Mouse (Mus musculus): ENCODE measurements at regions not wholly inside any gene's neighbourhood (a gene's known extent, or its start where the extent isn't known, plus 50 kb on each side); places are given as distances from the start of the nearest gene placed in this dataset.
"Not testable (repeated sequence)": the region's sequence is repeated elsewhere in the genome, so short reads cannot be mapped to it uniquely, and the experiment has no call there.

GRCm38 (mm10) chr5:67487965-67488409, 59.9 kb upstream of the Bend4 start:
- H3K4me2 ChIP-seq (replicated peaks; ENCODE audit: low read depth, low read length), result no peak overlapping the region
- H3K27me3 ChIP-seq (ENCODE audit: control insufficient read depth, insufficient read depth, low read length), result no peaks in the 10 kb centered on the region
- WGBS, result 35% methylated on average over 11 of the region's 11 CpGs
- H3K9ac ChIP-seq (replicated peaks; ENCODE audit: low read depth, low read length), result no peak overlapping the region
- no peaks in the 10 kb centered on the region for H3K36me3 ChIP-seq (ENCODE audit: control insufficient read depth, insufficient read depth, low read length)
- no peak for ATAC-seq (ENCODE audit: insufficient number of reproducible peaks, insufficient read depth, low FRiP score, low read depth)
- H3K4me1 ChIP-seq (ENCODE audit: control insufficient read depth, insufficient read depth, low read length), result no peaks in the 10 kb centered on the region; the same call in 1 of the 2 replicates
- H3K27ac ChIP-seq (ENCODE audit: low read length), result no peak overlapping the region
- H3K4me3 ChIP-seq (ENCODE audit: low read depth, low read length), result no peak overlapping the region
- H3K9me3 ChIP-seq (ENCODE audit: control insufficient read depth, low read depth, low read length), result no peaks in the 10 kb centered on the region

- H3K27ac ChIP-seq (ENCODE audit: low read length); H3K4me3 ChIP-seq (ENCODE audit: low read depth, low read length); H3K9me3 ChIP-seq (ENCODE audit: control insufficient read depth, low read depth, low read length); H3K9ac ChIP-seq (replicated peaks; ENCODE audit: low read depth, low read length); H3K4me2 ChIP-seq (replicated peaks; ENCODE audit: low read depth, low read length); ATAC-seq (ENCODE audit: insufficient number of reproducible peaks, insufficient read depth, low FRiP score, low read depth); H3K4me1 ChIP-seq (ENCODE audit: control insufficient read depth, insufficient read depth, low read length); H3K36me3 ChIP-seq (ENCODE audit: control insufficient read depth, insufficient read depth, low read length); H3K27me3 ChIP-seq (ENCODE audit: control insufficient read depth, insufficient read depth, low read length): not testable (repeated sequence)
These were observed 62.6 kb upstream of the Bend4 start for GRCm38 (mm10) chr5:67490709-67491108.

GRCm38 (mm10) chr5:67492893-67493302, 64.8 kb upstream of the Bend4 start:
- H3K4me3 ChIP-seq (ENCODE audit: low read depth, low read length), result no peak overlapping the region
- H3K4me1 ChIP-seq (ENCODE audit: control insufficient read depth, insufficient read depth, low read length), result no peaks in the 10 kb centered on the region; the same call in 1 of the 2 replicates
- H3K9me3 ChIP-seq (ENCODE audit: control insufficient read depth, low read depth, low read length), result no peaks in the 10 kb centered on the region
- WGBS, result 26% methylated on average over 9 of the region's 9 CpGs
- no peak overlapping the region for H3K9ac ChIP-seq (replicated peaks; ENCODE audit: low read depth, low read length)
- no peak overlapping the region for H3K4me2 ChIP-seq (replicated peaks; ENCODE audit: low read depth, low read length)
- H3K36me3 ChIP-seq (ENCODE audit: control insufficient read depth, insufficient read depth, low read length), result no peaks in the 10 kb centered on the region
- H3K27me3 ChIP-seq (ENCODE audit: control insufficient read depth, insufficient read depth, low read length), result no peaks in the 10 kb centered on the region
- peak; percentile 53; the same call in 1 of the 2 replicates for ATAC-seq (ENCODE audit: insufficient number of reproducible peaks, insufficient read depth, low FRiP score, low read depth)
- H3K27ac ChIP-seq (ENCODE audit: low read length), result no peak overlapping the region

GRCm38 (mm10) chr5:67496710-67497109, 68.6 kb upstream of the Bend4 start:
- H3K27ac ChIP-seq (ENCODE audit: low read length), result no peak overlapping the region
- H3K4me1 ChIP-seq (ENCODE audit: control insufficient read depth, insufficient read depth, low read length), result no peaks in the 10 kb centered on the region; the same call in 1 of the 2 replicates
- WGBS, result 71% methylated on average over 7 of the region's 7 CpGs
- ATAC-seq (ENCODE audit: insufficient number of reproducible peaks, insufficient read depth, low FRiP score, low read depth), result no peak
- no peaks in the 10 kb centered on the region for H3K27me3 ChIP-seq (ENCODE audit: control insufficient read depth, insufficient read depth, low read length)
- H3K9me3 ChIP-seq (ENCODE audit: control insufficient read depth, low read depth, low read length), result no peaks in the 10 kb centered on the region
- no peak overlapping the region for H3K4me3 ChIP-seq (ENCODE audit: low read depth, low read length)
- no peak overlapping the region for H3K9ac ChIP-seq (replicated peaks; ENCODE audit: low read depth, low read length)
- H3K4me2 ChIP-seq (replicated peaks; ENCODE audit: low read depth, low read length), result no peak overlapping the region
- no peaks in the 10 kb centered on the region for H3K36me3 ChIP-seq (ENCODE audit: control insufficient read depth, insufficient read depth, low read length)

GRCm38 (mm10) chr5:67520251-67520650, 87.4 kb upstream of the Shisa3 start:
- Histone ChIP-seq H3K9ac (replicated peaks; ENCODE audit: low read depth, low read length) (no peak overlapping the region), H3K36me3 (ENCODE audit: control insufficient read depth, insufficient read depth, low read length) (no peaks in the 10 kb centered on the region), H3K4me1 (ENCODE audit: control insufficient read depth, insufficient read depth, low read length) (no peaks in the 10 kb centered on the region), H3K9me3 (ENCODE audit: control insufficient read depth, low read depth, low read length) (no peaks in the 10 kb centered on the region), H3K4me3 (ENCODE audit: low read depth, low read length) (no peak overlapping the region), H3K27me3 (ENCODE audit: control insufficient read depth, insufficient read depth, low read length) (no peaks in the 10 kb centered on the region), H3K27ac (ENCODE audit: low read length) (no peak overlapping the region), H3K4me2 (replicated peaks; ENCODE audit: low read depth, low read length) (no peak overlapping the region)
- ATAC-seq (ENCODE audit: insufficient number of reproducible peaks, insufficient read depth, low FRiP score, low read depth), result no peak
- WGBS, result 88% methylated on average over 5 of the region's 5 CpGs

GRCm38 (mm10) chr5:67521423-67521912, 86.2 kb upstream of the Shisa3 start:
- no peak overlapping the region for H3K4me3 ChIP-seq (ENCODE audit: low read depth, low read length)
- no peak for ATAC-seq (ENCODE audit: insufficient number of reproducible peaks, insufficient read depth, low FRiP score, low read depth)
- no peaks in the 10 kb centered on the region for H3K4me1 ChIP-seq (ENCODE audit: control insufficient read depth, insufficient read depth, low read length)
- 69% methylated on average over 3 of the region's 3 CpGs for WGBS
- H3K9ac ChIP-seq (replicated peaks; ENCODE audit: low read depth, low read length), result no peak overlapping the region
- no peaks in the 10 kb centered on the region for H3K9me3 ChIP-seq (ENCODE audit: control insufficient read depth, low read depth, low read length)
- no peak overlapping the region for H3K4me2 ChIP-seq (replicated peaks; ENCODE audit: low read depth, low read length)
- H3K27me3 ChIP-seq (ENCODE audit: control insufficient read depth, insufficient read depth, low read length), result no peaks in the 10 kb centered on the region
- H3K27ac ChIP-seq (ENCODE audit: low read length), result no peak overlapping the region
- no peaks in the 10 kb centered on the region for H3K36me3 ChIP-seq (ENCODE audit: control insufficient read depth, insufficient read depth, low read length)

- Histone ChIP-seq H3K27ac (ENCODE audit: low read length) (no peak overlapping the region), H3K27me3 (ENCODE audit: control insufficient read depth, insufficient read depth, low read length) (no peaks in the 10 kb centered on the region), H3K9me3 (ENCODE audit: control insufficient read depth, low read depth, low read length) (no peaks in the 10 kb centered on the region), H3K4me1 (ENCODE audit: control insufficient read depth, insufficient read depth, low read length) (no peaks in the 10 kb centered on the region), H3K9ac (replicated peaks; ENCODE audit: low read depth, low read length) (no peak overlapping the region), H3K36me3 (ENCODE audit: control insufficient read depth, insufficient read depth, low read length) (no peaks in the 10 kb centered on the region), H3K4me3 (ENCODE audit: low read depth, low read length) (no peak overlapping the region), H3K4me2 (replicated peaks; ENCODE audit: low read depth, low read length) (no peak overlapping the region)
- ATAC-seq (ENCODE audit: insufficient number of reproducible peaks, insufficient read depth, low FRiP score, low read depth), result no peak
- WGBS, result 47% methylated on average over 5 of the region's 5 CpGs
These were observed 77.5 kb upstream of the Shisa3 start for GRCm38 (mm10) chr5:67530149-67530548.

GRCm38 (mm10) chr5:67530957-67531356, 76.7 kb upstream of the Shisa3 start:
- H3K4me3 ChIP-seq (ENCODE audit: low read depth, low read length), result no peak overlapping the region
- H3K4me1 ChIP-seq (ENCODE audit: control insufficient read depth, insufficient read depth, low read length), result no peaks in the 10 kb centered on the region
- no peaks in the 10 kb centered on the region for H3K9me3 ChIP-seq (ENCODE audit: control insufficient read depth, low read depth, low read length)
- H3K27me3 ChIP-seq (ENCODE audit: control insufficient read depth, insufficient read depth, low read length), result no peaks in the 10 kb centered on the region
- H3K4me2 ChIP-seq (replicated peaks; ENCODE audit: low read depth, low read length), result no peak overlapping the region
- H3K9ac ChIP-seq (replicated peaks; ENCODE audit: low read depth, low read length), result no peak overlapping the region
- 29% methylated on average over 8 of the region's 8 CpGs for WGBS
- H3K27ac ChIP-seq (ENCODE audit: low read length), result no peak overlapping the region
- no peak for ATAC-seq (ENCODE audit: insufficient number of reproducible peaks, insufficient read depth, low FRiP score, low read depth)
- no peaks in the 10 kb centered on the region for H3K36me3 ChIP-seq (ENCODE audit: control insufficient read depth, insufficient read depth, low read length)

GRCm38 (mm10) chr5:67532351-67532750, 75.3 kb upstream of the Shisa3 start:
- H3K27me3 ChIP-seq (ENCODE audit: control insufficient read depth, insufficient read depth, low read length), result no peaks in the 10 kb centered on the region
- H3K4me2 ChIP-seq (replicated peaks; ENCODE audit: low read depth, low read length), result peak overlapping the region; percentile 27; the same call in 1 of the 2 replicates
- H3K4me1 ChIP-seq (ENCODE audit: control insufficient read depth, insufficient read depth, low read length), result no peaks in the 10 kb centered on the region
- no peaks in the 10 kb centered on the region for H3K36me3 ChIP-seq (ENCODE audit: control insufficient read depth, insufficient read depth, low read length)
- H3K9me3 ChIP-seq (ENCODE audit: control insufficient read depth, low read depth, low read length), result no peaks in the 10 kb centered on the region
- H3K9ac ChIP-seq (replicated peaks; ENCODE audit: low read depth, low read length), result no peak overlapping the region
- WGBS, result 3% methylated on average over 12 of the region's 12 CpGs
- H3K27ac ChIP-seq (ENCODE audit: low read length), result no peak overlapping the region
- H3K4me3 ChIP-seq (ENCODE audit: low read depth, low read length), result no peak overlapping the region
- ATAC-seq (ENCODE audit: insufficient number of reproducible peaks, insufficient read depth, low FRiP score, low read depth), result peak; percentile 80; the same call in 1 of the 2 replicates
